Mouse (Mus musculus) T-helper 1 cell (primary cell): Measurements from ENCODE around the gene Tent4b.

ENCODE experiments used
- in situ Hi-C: fragments of 300-600 bp; cut with MboI, MseI; formaldehyde crosslinking; loops from one replicate; pipeline ENCODE4 v1.15.1; 2025; ENCODE audit warnings: high pct_unique_total_duplicates

Tent4b gene

DNA sequence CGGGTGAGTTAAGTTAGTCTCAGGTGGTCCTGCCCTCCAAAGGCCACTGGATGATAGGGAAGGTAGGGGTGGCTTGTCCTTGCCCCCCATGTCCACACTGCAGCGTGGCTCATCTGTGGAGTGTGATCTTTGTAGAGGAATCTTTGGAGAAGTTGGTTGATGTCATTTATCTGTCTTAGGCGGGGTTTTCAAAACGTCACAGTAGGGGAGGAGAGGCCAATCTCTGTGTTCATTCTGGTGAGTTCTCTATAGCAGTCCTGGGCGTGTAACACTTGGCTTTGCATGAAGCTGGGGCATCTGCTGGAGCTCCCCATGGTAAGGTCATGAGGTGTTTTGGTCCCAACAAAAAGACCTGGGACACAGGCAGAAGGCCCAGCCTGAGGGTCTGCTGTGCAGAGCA is 75.1 kb downstream of the Tent4b start:
- in situ Hi-C loops, result loop anchor here (5.0 to 10.0 kb wide), 3 partner anchors 83 to 421 kb away; partner anchors contain the start of genes Cyld and Snx20

DNA sequence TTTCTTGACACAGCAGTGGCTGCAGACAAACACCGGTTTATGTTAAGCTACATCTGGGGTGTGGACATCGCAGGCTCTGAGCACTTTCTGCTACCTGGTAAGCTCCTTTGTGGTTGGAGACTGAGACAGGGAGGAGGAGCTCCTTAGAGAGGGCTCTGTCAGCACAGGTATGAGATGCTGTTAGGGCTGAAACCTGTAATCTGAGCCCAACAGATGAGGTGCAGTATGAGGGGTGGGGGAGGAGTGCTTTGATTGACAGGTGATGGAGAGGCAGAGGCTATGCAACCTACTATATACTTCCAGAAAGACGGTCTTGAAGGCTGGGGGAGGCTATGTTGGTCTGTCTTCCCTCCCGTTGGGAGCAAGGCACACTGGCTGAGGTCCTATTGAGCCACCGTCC is 80.2 kb downstream of the Tent4b start:
- in situ Hi-C loops, result loop anchor here (10.0 kb wide), 1 partner anchor 416 kb away; the partner anchor contains the start of gene Cyld

DNA sequence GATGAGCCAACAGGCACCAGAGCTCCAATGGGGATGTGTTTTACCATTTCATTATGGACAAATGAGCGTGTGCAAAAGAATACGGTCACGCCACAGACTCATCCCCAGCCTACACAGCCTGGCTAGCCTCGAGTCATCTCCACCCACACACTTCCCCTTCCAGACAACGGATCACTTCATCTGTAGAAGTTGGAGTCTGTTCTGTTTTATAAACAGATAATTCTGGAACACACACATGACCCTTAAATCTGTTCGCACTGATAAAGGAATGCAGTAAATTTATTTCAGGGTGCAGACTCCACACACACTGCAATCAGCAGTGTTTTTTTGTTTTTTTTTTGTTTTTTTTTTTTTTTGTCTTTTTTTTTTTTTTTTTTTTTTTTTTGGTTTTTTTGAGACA is 80.7 kb downstream of the Tent4b start:
- in situ Hi-C loops, result loop anchor here (10.0 kb wide), 1 partner anchor 415 kb away; the partner anchor contains the start of gene Cyld

- in situ Hi-C loops, result no loop called here
These were observed 81.9 kb downstream of the Tent4b start for GRCm38 (mm10) chr8:88280904-88281303.

DNA sequence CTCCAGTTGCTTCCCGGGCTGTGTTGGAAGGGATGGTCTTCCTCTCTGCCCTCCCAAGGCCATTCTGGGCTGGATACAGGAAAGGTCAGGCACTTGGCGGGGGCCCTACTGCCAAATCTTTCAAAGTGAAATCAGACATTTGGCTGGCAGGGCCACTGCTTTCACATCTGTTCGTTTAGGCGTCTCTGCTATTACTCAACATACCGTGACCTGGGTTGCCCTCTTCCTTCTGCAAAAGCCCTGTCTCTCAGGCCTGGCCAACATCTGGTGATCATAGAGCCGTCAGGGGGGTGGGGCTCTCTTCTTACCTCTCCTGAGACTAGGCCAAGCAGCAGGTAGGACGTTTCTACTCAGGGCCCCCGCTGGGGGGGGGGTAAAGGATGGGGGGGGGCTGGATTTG is 83.7 kb downstream of the Tent4b start:
- in situ Hi-C loops, result no loop called here

DNA sequence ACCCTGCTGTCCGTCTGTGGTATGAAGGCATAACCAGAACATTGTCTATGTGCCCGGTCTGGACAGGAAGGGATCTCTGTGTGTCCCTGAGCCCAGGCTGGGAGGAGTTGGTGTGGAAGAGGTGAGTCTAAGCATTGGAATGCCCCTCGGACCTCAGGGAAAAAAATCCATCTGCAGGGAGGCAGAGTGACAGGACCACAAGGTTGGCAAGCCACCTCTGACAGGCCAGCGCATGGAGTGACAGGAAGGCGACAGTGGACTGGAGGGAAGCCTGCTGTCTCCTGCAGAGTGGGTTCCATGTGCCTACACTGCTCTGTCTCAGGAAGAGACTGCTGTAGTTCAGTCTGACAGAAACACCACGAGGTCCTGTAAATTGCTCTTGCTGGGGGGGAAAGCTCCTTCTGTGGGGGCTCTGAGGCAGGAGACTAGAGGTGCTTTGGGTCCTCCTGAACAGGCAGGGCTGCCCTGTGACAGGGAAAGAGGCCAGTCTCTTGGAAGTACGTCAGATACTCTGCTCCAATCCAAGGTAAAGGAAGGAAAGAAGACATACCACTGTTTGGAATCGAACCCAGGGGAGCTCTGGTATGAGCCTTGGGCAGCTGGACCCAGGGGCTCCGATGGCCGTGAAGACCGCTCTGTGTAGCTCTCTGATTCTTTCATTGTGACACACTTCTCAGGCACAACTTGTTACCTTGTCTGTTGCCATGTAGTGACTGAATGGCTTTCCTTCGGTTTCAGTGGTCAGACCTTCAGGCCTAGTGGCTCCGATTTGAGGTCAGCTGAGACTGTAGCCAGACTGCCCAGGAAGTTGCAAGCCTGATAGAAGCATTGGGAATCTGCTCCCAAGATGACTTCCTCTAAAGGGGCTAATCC is 84.5 kb downstream of the Tent4b start:
- in situ Hi-C loops, result no loop called here

DNA sequence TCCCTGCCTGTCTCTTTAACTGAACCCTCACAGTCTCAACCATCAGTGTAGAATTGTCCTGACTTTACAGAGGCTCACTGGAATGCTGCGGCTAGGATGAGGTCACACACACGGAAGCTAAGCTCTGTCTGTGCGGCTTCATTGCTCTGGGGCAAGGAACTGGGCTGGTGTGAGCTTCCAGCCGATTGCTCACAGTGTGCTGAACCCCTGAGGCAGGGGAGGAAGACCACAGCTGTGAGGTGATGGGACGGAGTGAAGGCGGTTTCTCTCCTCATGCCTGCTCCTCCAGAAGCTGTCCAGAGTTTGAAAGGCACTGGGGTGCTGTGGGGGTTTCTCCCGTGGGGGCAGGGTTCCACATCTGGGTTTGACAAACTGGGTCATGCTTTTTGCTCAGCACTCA is 85.7 kb downstream of the Tent4b start:
- in situ Hi-C loops, result no loop called here

GRCm38 (mm10) chr8:88285469-88286356 is 86.7 kb downstream of the Tent4b start:
- in situ Hi-C loops, result no loop called here

- in situ Hi-C loops, result no loop called here
These were observed 87.5 kb downstream of the Tent4b start for GRCm38 (mm10) chr8:88286421-88286960.

DNA sequence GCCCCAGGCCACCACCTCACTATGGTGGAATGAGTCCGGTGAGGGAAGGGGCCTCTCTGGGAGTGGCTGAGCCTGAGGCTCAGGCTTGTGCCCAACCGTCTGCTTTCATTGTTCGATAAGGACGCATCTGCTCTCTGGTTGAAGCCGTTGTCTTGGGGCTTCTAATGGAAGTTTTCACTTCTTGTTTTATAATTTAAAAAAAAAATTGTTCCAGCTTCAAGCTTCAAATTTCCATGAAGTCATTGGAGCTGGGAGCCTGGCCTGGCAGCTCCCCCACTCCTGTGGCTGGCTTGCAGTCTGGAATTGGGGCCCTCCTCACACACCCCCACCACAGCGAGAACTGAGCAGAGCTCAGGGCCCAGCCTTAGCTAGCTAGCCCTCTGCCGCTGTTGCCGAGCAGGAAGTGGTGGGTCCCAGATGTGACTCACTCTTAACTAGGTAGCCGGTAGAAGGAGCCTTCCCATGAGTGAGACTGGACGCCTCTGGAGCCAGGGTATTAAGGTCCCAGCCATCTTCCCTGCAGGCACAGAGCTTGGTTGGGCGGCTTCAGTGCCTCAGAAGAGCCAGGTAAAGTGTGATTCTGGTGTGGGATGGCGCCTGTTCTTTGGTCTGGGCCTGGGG is 89.7 kb downstream of the Tent4b start:
- in situ Hi-C loops, result no loop called here

GRCm38 (mm10) chr8:88289901-88290300 is 90.9 kb downstream of the Tent4b start:
- in situ Hi-C loops, result no loop called here

- in situ Hi-C loops, result no loop called here
These were observed 91.6 kb downstream of the Tent4b start for GRCm38 (mm10) chr8:88290326-88291304.

- in situ Hi-C loops, result no loop called here
These were observed 92.3 kb downstream of the Tent4b start for GRCm38 (mm10) chr8:88291305-88291690.

DNA sequence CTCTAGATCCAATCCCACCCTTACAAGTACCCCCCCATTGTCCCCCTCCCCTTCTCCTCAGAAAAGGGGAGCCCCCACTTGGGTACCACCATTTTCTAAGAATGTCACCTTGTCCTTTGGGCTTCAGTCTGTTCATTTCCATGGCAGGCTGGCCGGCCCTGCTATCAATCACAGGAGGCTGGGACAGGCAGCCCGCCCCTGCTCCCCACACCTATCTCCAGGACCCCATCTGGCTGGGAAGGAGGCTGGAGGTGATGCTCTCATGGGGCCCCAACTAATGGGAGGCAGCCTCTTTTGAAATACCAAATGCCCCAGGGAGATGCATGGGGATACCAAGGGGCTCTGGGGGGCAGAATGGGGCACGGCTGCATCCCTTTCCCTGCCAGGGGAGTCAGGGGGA is 93.9 kb downstream of the Tent4b start:
- in situ Hi-C loops, result no loop called here

DNA sequence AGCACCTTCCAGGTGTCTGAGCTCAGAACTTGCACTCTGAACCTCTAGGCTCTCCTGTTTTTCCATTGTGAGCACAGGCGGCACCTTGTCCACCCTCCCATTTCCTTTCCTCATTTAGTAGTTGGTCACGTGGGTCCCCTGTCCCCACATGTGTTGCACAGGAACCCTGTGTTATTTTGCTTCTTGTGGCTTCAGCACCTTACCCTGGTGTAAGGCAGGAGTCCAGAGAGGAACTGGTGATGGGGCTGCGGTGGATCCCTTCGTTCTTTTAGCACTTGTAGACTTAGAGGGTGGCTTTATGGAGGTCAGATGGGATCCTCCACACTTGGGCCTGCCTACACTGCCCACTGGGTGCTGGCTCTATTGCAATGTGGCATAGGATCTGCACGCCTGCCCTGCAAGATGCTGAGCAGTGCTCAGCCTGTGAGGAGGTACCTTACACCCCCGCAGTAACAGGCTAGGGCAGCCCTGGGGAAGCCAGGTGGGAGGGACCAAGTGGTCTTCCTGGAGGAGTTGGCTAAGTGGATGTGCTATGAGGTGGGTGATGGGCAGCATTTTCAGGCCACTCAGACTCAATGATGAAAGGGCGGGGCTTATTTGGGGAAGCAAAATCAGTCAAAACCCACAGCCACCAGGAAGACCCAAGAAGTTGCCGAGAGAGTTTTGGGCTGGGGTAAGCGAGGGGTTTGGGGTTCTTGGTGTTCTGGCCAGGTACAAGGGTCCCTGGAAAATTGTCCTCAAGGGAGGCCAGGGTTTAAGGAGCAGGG is 94.8 kb downstream of the Tent4b start:
- in situ Hi-C loops, result no loop called here

GRCm38 (mm10) chr8:88294977-88295376 is 96.0 kb downstream of the Tent4b start:
- in situ Hi-C loops, result no loop called here

- in situ Hi-C loops, result no loop called here
These were observed 99.1 kb downstream of the Tent4b start for GRCm38 (mm10) chr8:88297976-88298732.

DNA sequence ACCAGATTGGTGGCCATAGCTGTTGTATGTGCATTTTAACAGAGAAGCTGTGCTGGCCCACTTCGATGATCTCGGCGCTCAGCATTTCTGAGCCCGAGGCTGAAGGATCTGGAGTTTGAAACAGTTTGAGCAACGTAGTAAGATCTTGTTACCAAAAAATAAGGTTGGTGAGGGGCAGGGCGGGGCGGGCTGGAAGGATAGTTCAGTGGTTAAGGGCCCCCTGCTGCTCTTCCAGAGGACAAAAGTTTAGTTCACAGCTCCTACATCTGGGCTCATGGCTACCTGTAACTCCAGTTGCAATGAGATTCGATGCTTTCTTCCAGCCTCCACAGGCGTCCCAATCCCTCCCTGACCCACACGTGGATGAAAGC is 99.7 kb downstream of the Tent4b start:
- in situ Hi-C loops, result no loop called here
